Mouse (Mus musculus) forebrain, embryonic 11.5 days (tissue): ENCODE results near the gene Irf7. TPM values are rescaled to one million over a fixed set of nuclear protein-coding genes. Genes with fewer than 3 reads are reported as not detected.

Source experiments
- ATAC-seq: fragments of 200-750 bp; cut with Nextera tagmentation; replicated peaks from 2 replicates; pipeline ENCODE4 v1.8.0; 2017; ENCODE audit warnings: moderate TSS enrichment; ENCODE audit not compliant: low FRiP score
- DNase-seq: peaks from one replicate; pipeline ENCODE4 v3.0.0-alpha.2; 2017; ENCODE audit warnings: low spot score
- H3K27ac ChIP-seq: fragments of 300-500 bp; sonication (generic); 2 replicates; pipeline ENCODE4 v1.5.1; 2014; ENCODE audit warnings: low read depth, low read length
- H3K27me3 ChIP-seq: fragments of 300-500 bp; sonication (generic); 2 replicates; pipeline ENCODE4 v1.6.1; 2014; ENCODE audit warnings: mild to moderate bottlenecking, low read length, mixed read lengths; ENCODE audit not compliant: control insufficient read depth, insufficient read depth
- H3K36me3 ChIP-seq: fragments of 300-500 bp; sonication (generic); 2 replicates; pipeline ENCODE4 v1.6.1; 2014; ENCODE audit warnings: mild to moderate bottlenecking, low read length, moderate library complexity, mixed read lengths; ENCODE audit not compliant: control insufficient read depth, insufficient read depth
- H3K4me1 ChIP-seq: fragments of 300-500 bp; sonication (generic); replicated peaks from 2 replicates; pipeline ENCODE4 v1.6.1; 2014; ENCODE audit warnings: low read length, mixed read lengths; ENCODE audit not compliant: control insufficient read depth, insufficient read depth
- H3K4me2 ChIP-seq: fragments of 300-500 bp; sonication (generic); 2 replicates; pipeline ENCODE4 v1.6.1; 2014; ENCODE audit warnings: low read depth, mild to moderate bottlenecking, low read length, moderate library complexity, mixed read lengths; ENCODE audit not compliant: severe bottlenecking
- H3K4me3 ChIP-seq: fragments of 300-500 bp; sonication (generic); 2 replicates; pipeline ENCODE4 v1.5.1; 2014; ENCODE audit warnings: low read depth, low read length
- H3K9ac ChIP-seq: fragments of 300-500 bp; sonication (generic); 2 replicates; pipeline ENCODE4 v1.6.1; 2014; ENCODE audit warnings: low read length
- H3K9me3 ChIP-seq: fragments of 300-500 bp; sonication (generic); 2 replicates; pipeline ENCODE4 v1.6.1; 2016; ENCODE audit warnings: low read length, mixed read lengths; ENCODE audit not compliant: control insufficient read depth
- WGBS: fragments of 180-500 bp; shearing (Covaris S2); extraction: QIAGEN DNeasy Blood & Tissue Kit; methylation state at CpG from one replicate; pipeline ENCODE4 v1.1.7; 2014; 5-methylcytosine and 5-hydroxymethylcytosine counted together
- polyA plus RNA-seq: library from polyadenylated mRNA; unstranded; fragments of >200 nt; fragmentation: Nextera tagmentation; extraction: Ambion mirVana; gene quantifications from 2 replicates; pipeline ENCODE4 v1.2.1, GENCODE M21; 2014

Irf7 gene
- polyA plus RNA-seq, 1 experiment from 2014 or later, result 0.57 TPM

- H3K27ac ChIP-seq, result no peak within 1 kb of the TSS
Observed at GRCm38 (mm10) chr7:141278766-141279590, 12.7 kb upstream of the Irf7 start, which contains the start of gene Sct. Gene Sct (minus strand): TSS chr7:141279133.

DNA sequence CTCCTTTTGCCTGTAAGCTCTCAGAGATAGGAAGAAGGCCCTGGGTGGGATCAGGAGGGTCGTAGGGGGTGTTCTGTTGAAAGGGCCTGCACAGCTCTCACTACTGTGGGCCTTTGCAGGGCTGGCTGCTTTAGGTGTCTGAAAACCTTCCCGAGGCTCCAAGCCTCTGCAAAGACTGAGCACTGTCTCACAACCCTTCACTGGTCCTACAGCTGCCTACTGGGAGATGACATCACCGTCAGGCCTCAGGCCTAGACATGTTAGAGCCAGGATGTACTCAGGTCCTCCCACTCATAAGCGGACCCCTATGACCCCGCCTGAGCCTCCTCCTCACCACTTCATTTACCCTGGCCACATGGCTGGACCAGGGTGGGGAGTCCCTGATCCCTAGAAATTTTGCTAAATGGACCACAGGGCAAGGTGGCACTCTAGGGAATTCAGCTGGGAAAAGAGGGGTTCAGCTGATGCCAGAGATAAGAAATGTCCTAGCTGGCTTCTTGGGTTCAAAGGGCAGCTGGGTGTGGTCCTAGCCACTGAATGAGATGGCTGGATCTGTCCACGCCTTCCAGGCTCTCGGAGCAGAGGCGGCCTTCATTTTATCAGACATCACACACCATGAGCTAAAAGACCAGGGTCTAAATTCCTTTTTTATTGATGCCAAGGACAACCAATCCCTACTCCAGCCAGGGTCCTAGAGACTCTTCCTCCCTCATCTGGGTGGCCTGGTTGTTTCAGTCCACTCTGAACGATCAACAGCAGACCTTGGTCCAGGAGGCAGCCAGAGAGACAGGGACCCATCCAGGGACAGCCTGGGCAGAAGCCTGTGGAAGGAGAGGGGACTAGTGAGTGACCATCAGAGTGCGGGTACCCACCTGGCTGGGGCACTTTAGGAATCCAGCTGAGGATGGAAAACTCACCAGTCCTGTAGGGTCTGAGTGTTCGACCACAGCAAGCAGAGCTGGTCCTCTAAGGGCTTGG is 11.7 kb upstream of the Irf7 start:
- DNase-seq (no peak), ATAC-seq (no peak)
- Histone ChIP-seq H3K27ac (no peak overlapping the region), H3K9ac (no peak overlapping the region), H3K4me3 (no peak overlapping the region), H3K4me2 (no peak overlapping the region), H3K27me3 (peaks cover 4% of the 10 kb centered on the region), H3K36me3 (no peaks in the 10 kb centered on the region), H3K9me3 (no peaks in the 10 kb centered on the region), H3K4me1 (peaks cover 2% of the 10 kb centered on the region; the same call in 1 of the 2 replicates)
- 81% methylated on average over 11 of the region's 11 CpGs for WGBS

More at GRCm38 (mm10) chr7:141278766-141279590, 12.7 kb upstream of the Irf7 start, which contains the start of gene Sct:
- Histone ChIP-seq H3K9me3 (no peaks in the 10 kb centered on the region), H3K4me1 (peaks cover 2% of the 10 kb centered on the region; the same call in 1 of the 2 replicates), H3K4me3 (peak within 1 kb of the TSS; percentile 34), H3K36me3 (no peaks in the 10 kb centered on the region), H3K27me3 (peaks cover 4% of the 10 kb centered on the region), H3K9ac (peak within 1 kb of the TSS; percentile 51), H3K4me2 (peak within 1 kb of the TSS; percentile 83)
- DNase-seq (peak; percentile 76), ATAC-seq (peak; percentile 71)
- 1% methylated on average over 42 of the region's 46 CpGs for WGBS

GRCm38 (mm10) chr7:141276546-141276945 is 10.3 kb upstream of the Irf7 start, which contains the start of gene Cdhr5:
Gene Cdhr5 (minus strand): TSS chr7:141276786.
- DNase-seq (no peak), ATAC-seq (no peak)
- 77% methylated on average over 11 of the region's 11 CpGs for WGBS
- H3K36me3 ChIP-seq, result no peaks in the 10 kb centered on the region
- peaks cover 2% of the 10 kb centered on the region; the same call in 1 of the 2 replicates for H3K4me1 ChIP-seq
- peaks cover 4% of the 10 kb centered on the region for H3K27me3 ChIP-seq
- no peak within 1 kb of the TSS for H3K27ac ChIP-seq
- no peaks in the 10 kb centered on the region for H3K9me3 ChIP-seq
- H3K4me2 ChIP-seq, result no peak within 1 kb of the TSS
- H3K9ac ChIP-seq, result no peak within 1 kb of the TSS
- H3K4me3 ChIP-seq, result no peak within 1 kb of the TSS

DNA sequence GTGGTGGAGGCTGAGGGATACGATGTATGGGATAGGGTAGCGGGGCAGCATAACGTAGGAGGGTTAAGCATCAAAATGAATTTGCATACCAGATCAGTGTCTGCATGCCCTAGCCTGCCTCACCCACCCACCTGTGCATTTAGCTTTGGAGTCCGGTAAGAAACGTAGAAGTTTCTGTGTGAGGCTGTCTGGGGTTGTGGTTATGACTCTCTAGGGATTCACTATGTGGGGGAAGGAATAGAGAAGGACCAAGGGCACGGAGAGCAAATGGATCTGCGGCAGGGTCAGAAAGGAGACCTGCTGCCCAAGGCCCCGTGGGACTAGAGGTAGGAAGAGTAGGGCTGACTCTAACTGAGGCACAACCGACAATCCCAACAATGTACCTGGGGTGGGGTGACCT is 9.1 kb upstream of the Irf7 start:
- no peak for DNase-seq
- Histone ChIP-seq H3K4me3 (no peak overlapping the region), H3K4me2 (no peak overlapping the region), H3K36me3 (no peaks in the 10 kb centered on the region), H3K4me1 (peaks cover 2% of the 10 kb centered on the region; the same call in 1 of the 2 replicates), H3K27me3 (peaks cover 4% of the 10 kb centered on the region), H3K9ac (no peak overlapping the region), H3K27ac (no peak overlapping the region), H3K9me3 (no peaks in the 10 kb centered on the region)
- WGBS, result 86% methylated on average over 9 of the region's 9 CpGs
- ATAC-seq, result no peak

DNA sequence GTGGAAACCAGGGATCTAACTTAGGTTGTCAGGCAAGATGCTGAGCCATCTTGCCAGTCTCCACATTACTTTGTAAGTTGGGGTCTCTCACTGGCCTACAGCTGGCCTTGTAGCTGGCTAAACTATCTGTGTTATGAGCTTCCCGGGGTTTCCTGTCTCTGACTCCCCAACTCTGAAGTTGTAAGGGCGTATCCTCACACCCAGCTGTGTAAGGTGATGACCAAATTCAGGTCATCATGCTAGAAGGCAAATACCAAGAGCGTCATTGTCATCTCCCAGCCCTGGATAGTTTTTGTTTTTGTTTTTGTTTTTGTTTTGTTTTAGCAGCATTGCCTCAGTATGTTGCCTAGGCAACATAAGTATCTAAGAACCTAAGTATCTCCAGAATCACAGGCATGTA is 4.3 kb upstream of the Irf7 start:
- Histone ChIP-seq H3K9me3 (no peaks in the 10 kb centered on the region), H3K27me3 (no peaks in the 10 kb centered on the region), H3K27ac (no peak overlapping the region), H3K4me2 (no peak overlapping the region), H3K4me1 (peaks cover 3% of the 10 kb centered on the region; the same call in 1 of the 2 replicates), H3K36me3 (no peaks in the 10 kb centered on the region), H3K9ac (no peak overlapping the region), H3K4me3 (no peak overlapping the region)
- ATAC-seq, result no peak
- DNase-seq, result no peak
- 96% methylated on average over 3 of the region's 3 CpGs for WGBS

- Histone ChIP-seq H3K9me3 (no peaks in the 10 kb centered on the region), H3K4me1 (peaks cover 5% of the 10 kb centered on the region; the same call in 1 of the 2 replicates), H3K4me2 (no peak overlapping the region), H3K36me3 (no peaks in the 10 kb centered on the region; the same call in 1 of the 2 replicates), H3K27me3 (no peaks in the 10 kb centered on the region), H3K27ac (no peak overlapping the region), H3K4me3 (no peak overlapping the region), H3K9ac (no peak overlapping the region)
- DNase-seq (no peak), ATAC-seq (no peak)
- WGBS, result 85% methylated on average over 14 of the region's 14 CpGs
Observed at GRCm38 (mm10) chr7:141269273-141269545, 2.9 kb upstream of the Irf7 start.

GRCm38 (mm10) chr7:141268466-141269272 is 2.4 kb upstream of the Irf7 start:
- 82% methylated on average over 24 of the region's 24 CpGs for WGBS
- no peak overlapping the region for H3K4me2 ChIP-seq
- H3K4me1 ChIP-seq, result peaks cover 5% of the 10 kb centered on the region; the same call in 1 of the 2 replicates
- no peak overlapping the region for H3K4me3 ChIP-seq
- no peaks in the 10 kb centered on the region for H3K9me3 ChIP-seq
- ATAC-seq (no peak), DNase-seq (no peak)
- no peak overlapping the region for H3K27ac ChIP-seq
- no peaks in the 10 kb centered on the region for H3K27me3 ChIP-seq
- no peak overlapping the region for H3K9ac ChIP-seq
- H3K36me3 ChIP-seq, result no peaks in the 10 kb centered on the region; the same call in 1 of the 2 replicates

DNA sequence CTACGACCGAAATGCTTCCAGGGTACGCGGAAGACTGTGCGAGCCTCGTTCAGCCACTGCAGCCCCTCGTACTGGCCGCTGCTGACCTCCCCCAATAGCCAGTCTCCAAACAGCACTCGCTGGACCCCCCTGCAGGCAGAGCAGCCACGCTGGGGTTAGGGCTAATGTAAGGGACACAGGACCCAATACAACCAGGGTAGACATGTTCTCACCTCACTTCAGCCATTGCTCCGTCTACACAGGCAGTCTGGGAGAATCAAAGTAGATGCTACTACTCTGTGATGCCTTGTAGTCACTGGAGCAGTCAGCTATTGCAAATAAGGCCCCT is 906 bp downstream of the Irf7 start:
- Histone ChIP-seq H3K9ac (no peak overlapping the region), H3K27ac (no peak overlapping the region), H3K4me1 (peaks cover 5% of the 10 kb centered on the region; the same call in 1 of the 2 replicates), H3K36me3 (peaks cover 7% of the 10 kb centered on the region; the same call in 1 of the 2 replicates), H3K4me2 (no peak overlapping the region), H3K27me3 (no peaks in the 10 kb centered on the region), H3K9me3 (no peaks in the 10 kb centered on the region), H3K4me3 (no peak overlapping the region)
- DNase-seq, result no peak
- ATAC-seq, result peak; percentile 39; the same call in 1 of the 2 replicates
- WGBS, result 38% methylated on average over 11 of the region's 11 CpGs
